Mouse (Mus musculus) erythroblast, embryonic 14.5 days (primary cell): ENCODE measurements around the gene Zfp239. TPM values are rescaled to one million over a fixed set of nuclear protein-coding genes. Genes with fewer than 3 reads are reported as not detected.
"Not testable (repeated sequence)": the region's sequence is repeated elsewhere in the genome, so short reads cannot be mapped to it uniquely, and the experiment has no call there.

Experiments used
- H3K27me3 ChIP-seq: 2 replicates; pipeline ENCODE4 v1.6.1; 2012; ENCODE audit warnings: inconsistent platforms; ENCODE audit not compliant: control insufficient read depth
- H3K36me3 ChIP-seq: 2 replicates; pipeline ENCODE4 v1.6.1; 2012; ENCODE audit warnings: mild to moderate bottlenecking, inconsistent platforms; ENCODE audit not compliant: control insufficient read depth
- H3K4me1 ChIP-seq: 2 replicates; pipeline ENCODE4 v1.6.1; 2012; ENCODE audit warnings: inconsistent platforms; ENCODE audit not compliant: control insufficient read depth
- H3K4me3 ChIP-seq: replicated peaks from 2 replicates; pipeline ENCODE3; 2012; ENCODE audit warnings: moderate library complexity, mild to moderate bottlenecking, inconsistent platforms
- H3K9me3 ChIP-seq: 2 replicates; pipeline ENCODE4 v1.6.1; 2012; ENCODE audit warnings: low read length, inconsistent platforms, mixed read lengths; ENCODE audit not compliant: control insufficient read depth
- GATA1 ChIP-seq: IDR thresholded peaks from 2 replicates; pipeline ENCODE4 v1.6.1; 2012; ENCODE audit warnings: low read length, inconsistent platforms, mixed read lengths
- TAL1 ChIP-seq: IDR thresholded peaks from 3 replicates; pipeline ENCODE4 v1.6.1; 2012; ENCODE audit warnings: low read length, inconsistent platforms, mixed read lengths
- polyA plus RNA-seq: library from polyadenylated mRNA; stranded (reverse); fragments of >175 nt; gene quantifications from 2 replicates; pipeline ENCODE4 v1.2.3, GENCODE M21; 2012

Gene Zfp239
- 0.03 and 0.04 TPM in 2 replicates for polyA plus RNA-seq

- Histone ChIP-seq H3K36me3 (no peaks in the 10 kb centered on the region), H3K4me1 (peaks cover 27% of the 10 kb centered on the region), H3K27me3 (peaks cover 4% of the 10 kb centered on the region; the same call in 1 of the 2 replicates), H3K4me3 (peak within 1 kb of the TSS; percentile 68), H3K9me3 (no peaks in the 10 kb centered on the region)
- TF ChIP-seq TAL1: no peak
- no peak for TF ChIP-seq GATA1
Measured at GRCm38 (mm10) chr6:117861848-117862247, at the start of gene Zfp239. Gene Zfp239 (plus strand): TSS chr6:117862100.

- Histone ChIP-seq H3K4me3 (no peak overlapping the region), H3K4me1 (no peaks in the 10 kb centered on the region), H3K27me3 (no peaks in the 10 kb centered on the region), H3K9me3 (no peaks in the 10 kb centered on the region), H3K36me3 (no peaks in the 10 kb centered on the region)
- TF ChIP-seq GATA1 (no peak), TAL1 (no peak)
Measured at GRCm38 (mm10) chr6:117814681-117815080, 47.2 kb upstream of the Zfp239 start.

- Histone ChIP-seq H3K36me3 (no peaks in the 10 kb centered on the region), H3K9me3 (no peaks in the 10 kb centered on the region), H3K4me3 (no peak overlapping the region), H3K4me1 (no peaks in the 10 kb centered on the region), H3K27me3 (no peaks in the 10 kb centered on the region)
- no peak for TF ChIP-seq GATA1
- TF ChIP-seq TAL1: no peak
Measured at GRCm38 (mm10) chr6:117817108-117817541, 44.8 kb upstream of the Zfp239 start.

- TF ChIP-seq TAL1 (no peak), GATA1 (no peak)
- H3K36me3 ChIP-seq: no peaks in the 10 kb centered on the region
- H3K9me3 ChIP-seq: no peaks in the 10 kb centered on the region
- H3K4me3 ChIP-seq: no peak overlapping the region
- no peaks in the 10 kb centered on the region for H3K27me3 ChIP-seq
- H3K4me1 ChIP-seq: no peaks in the 10 kb centered on the region
Measured at GRCm38 (mm10) chr6:117820327-117820726, 41.6 kb upstream of the Zfp239 start.

GRCm38 (mm10) chr6:117825369-117825768 lies 36.5 kb upstream of the Zfp239 start:
- TF ChIP-seq TAL1 (no peak), GATA1 (no peak)

GRCm38 (mm10) chr6:117828273-117828672 lies 33.6 kb upstream of the Zfp239 start:
- TF ChIP-seq GATA1 (no peak), TAL1 (no peak)
- no peak overlapping the region for H3K4me3 ChIP-seq
- H3K4me1 ChIP-seq: no peaks in the 10 kb centered on the region
- H3K27me3 ChIP-seq: 0 out of 2 replicates have a peak, but pooled peaks cover 2% of the 10 kb centered on the region
- H3K36me3 ChIP-seq: no peaks in the 10 kb centered on the region
- no peaks in the 10 kb centered on the region for H3K9me3 ChIP-seq

More at GRCm38 (mm10) chr6:117825369-117825768, 36.5 kb upstream of the Zfp239 start:
- no peaks in the 10 kb centered on the region for H3K9me3 ChIP-seq
- no peak overlapping the region for H3K4me3 ChIP-seq
- 0 out of 2 replicates have a peak, but pooled peaks cover 2% of the 10 kb centered on the region for H3K27me3 ChIP-seq
- no peaks in the 10 kb centered on the region for H3K4me1 ChIP-seq
- H3K36me3 ChIP-seq: no peaks in the 10 kb centered on the region

GRCm38 (mm10) chr6:117840686-117841510 lies 21.0 kb upstream of the Zfp239 start, which contains the start of gene Zfp637:
Gene Zfp637 (plus strand): TSS chr6:117841180.
- Histone ChIP-seq H3K27me3 (0 out of 2 replicates have a peak, but pooled peaks cover 3% of the 10 kb centered on the region), H3K4me3 (peak within 1 kb of the TSS; percentile 99), H3K9me3 (no peaks in the 10 kb centered on the region), H3K4me1 (peaks cover 44% of the 10 kb centered on the region), H3K36me3 (peaks cover 22% of the 10 kb centered on the region)
- no peak for TF ChIP-seq TAL1
- no peak for TF ChIP-seq GATA1

GRCm38 (mm10) chr6:117841511-117841955 lies 20.4 kb upstream of the Zfp239 start:
- Histone ChIP-seq H3K4me3 (peak overlapping the region; percentile 99), H3K36me3 (peaks cover 25% of the 10 kb centered on the region), H3K27me3 (0 out of 2 replicates have a peak, but pooled peaks cover 3% of the 10 kb centered on the region), H3K4me1 (peaks cover 46% of the 10 kb centered on the region), H3K9me3 (no peaks in the 10 kb centered on the region)
- no peak for TF ChIP-seq GATA1
- TF ChIP-seq TAL1: no peak

- Histone ChIP-seq H3K36me3 (peaks cover 38% of the 10 kb centered on the region), H3K4me3 (no peak overlapping the region), H3K9me3 (no peaks in the 10 kb centered on the region), H3K4me1 (peaks cover 49% of the 10 kb centered on the region), H3K27me3 (0 out of 2 replicates have a peak, but pooled peaks cover under 1% of the 10 kb centered on the region)
- TF ChIP-seq GATA1 (peak; percentile 32; the same call in 1 of the 2 replicates), TAL1 (no peak)
Measured at GRCm38 (mm10) chr6:117844597-117844996, 17.3 kb upstream of the Zfp239 start.

- H3K9me3 ChIP-seq, H3K4me3 ChIP-seq, H3K27me3 ChIP-seq: not testable (repeated sequence)
- H3K4me1 ChIP-seq: peaks cover 38% of the 10 kb centered on the region
- peaks cover 38% of the 10 kb centered on the region for H3K36me3 ChIP-seq
Measured at GRCm38 (mm10) chr6:117846671-117847070, 15.2 kb upstream of the Zfp239 start.
